Mouse (Mus musculus): ENCODE results near the gene Cox20.
A peak's percentile ranks its signal among the peaks of the same experiment; 100 is the strongest.

The Cox20 gene

DNA sequence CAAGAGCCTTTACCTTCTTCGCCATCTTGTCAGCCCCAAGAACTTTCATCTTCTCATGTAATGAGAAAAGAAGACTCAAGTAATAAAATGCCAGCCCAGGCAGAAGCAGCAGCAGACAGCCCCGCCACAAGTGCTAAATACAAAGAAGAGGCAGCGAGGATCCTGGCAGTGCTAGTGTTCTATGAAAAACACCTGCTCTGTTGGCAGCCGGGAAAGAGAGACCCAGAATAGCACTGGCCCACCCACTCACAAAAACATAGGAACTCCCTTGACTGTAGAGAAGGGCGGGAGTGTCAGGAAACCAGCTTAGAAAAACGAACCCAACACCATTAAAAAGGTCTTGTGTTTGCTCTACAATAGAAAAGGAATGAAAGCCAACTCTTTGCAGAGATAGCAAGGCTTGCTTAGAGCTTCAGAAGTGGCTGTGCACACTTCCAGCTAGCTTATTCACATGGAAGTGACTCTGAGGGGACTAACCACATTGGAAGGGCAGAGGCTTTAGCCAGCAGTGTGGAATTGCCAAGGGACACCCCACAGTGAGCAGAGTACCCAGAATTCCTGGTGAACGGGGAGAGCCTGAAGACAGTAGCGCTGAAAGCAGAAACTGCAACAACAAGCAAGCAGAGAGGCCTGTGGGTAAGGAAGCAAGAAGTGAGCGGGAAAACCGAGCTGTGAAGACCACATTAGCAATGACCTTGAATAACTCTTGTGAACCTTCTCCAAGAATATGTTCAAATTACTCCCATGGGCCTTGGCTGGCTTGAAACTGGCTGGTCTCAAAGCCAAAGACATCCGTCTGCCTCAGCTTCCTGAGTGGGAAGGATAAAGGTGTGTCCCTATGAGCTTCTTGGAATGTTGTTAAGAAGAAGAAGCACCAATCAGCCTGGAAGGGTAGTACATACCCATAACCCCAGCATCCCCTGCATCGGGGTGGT lies 39.1 kb downstream of the Cox20 start:
- DNase-seq (ENCODE audit: low spot score), result no peak

DNA sequence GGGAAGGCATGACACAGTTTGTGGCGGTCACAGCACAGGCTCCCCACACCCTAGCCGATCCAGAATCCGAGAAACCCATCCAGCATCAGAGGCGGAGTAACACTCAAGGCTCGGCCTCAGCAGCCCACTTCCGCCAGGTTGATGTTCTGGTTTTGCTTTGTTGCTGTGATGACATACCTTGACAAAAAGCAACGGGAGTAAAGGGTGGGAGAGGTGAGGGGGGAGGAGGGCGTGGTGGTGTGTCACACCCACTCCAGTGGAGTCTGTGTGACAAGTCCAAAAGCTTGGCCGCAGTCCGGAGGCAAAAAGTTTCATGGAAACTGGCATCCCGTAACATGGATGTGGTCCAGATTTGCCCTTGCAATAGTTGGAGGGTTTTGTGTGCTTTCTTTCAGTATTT lies 41.3 kb downstream of the Cox20 start:
- DNase-seq (ENCODE audit: low spot score), result no peak

DNA sequence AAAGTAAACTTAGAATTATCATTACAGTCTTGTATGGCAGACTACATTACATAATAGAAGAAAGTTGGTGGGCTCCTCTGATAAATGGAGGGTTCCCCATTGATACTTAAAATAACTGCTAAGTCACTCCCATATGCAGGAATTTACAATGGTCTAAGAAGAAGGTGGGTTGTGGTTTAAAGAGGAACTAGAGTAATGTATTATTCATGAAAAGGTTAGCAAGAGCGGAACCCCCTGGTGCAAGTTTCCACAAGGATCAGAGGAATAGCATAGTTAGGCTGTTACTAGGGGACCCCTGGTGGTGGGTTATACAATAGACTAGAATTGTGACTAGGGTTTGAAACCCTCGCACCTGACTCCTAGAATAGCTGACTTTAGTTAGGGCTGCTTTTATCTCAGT lies 41.8 kb downstream of the Cox20 start:
- DNase-seq (ENCODE audit: low spot score), result no peak

GRCm38 (mm10) chr1:178365171-178365570 lies 46.2 kb downstream of the Cox20 start:
- DNase-seq (ENCODE audit: low spot score), result no peak

GRCm38 (mm10) chr1:178368121-178368520 lies 49.2 kb downstream of the Cox20 start:
- DNase-seq (ENCODE audit: low spot score), result no peak

- peak; percentile 96 for DNase-seq (ENCODE audit: low spot score)
Observed at GRCm38 (mm10) chr1:178368548-178369271, 49.8 kb downstream of the Cox20 start.

GRCm38 (mm10) chr1:178369272-178369651 lies 50.3 kb downstream of the Cox20 start:
- DNase-seq (ENCODE audit: low spot score), result peak; percentile 85

All from MN1 (cell line).